Mouse (Mus musculus) adrenal gland, postnatal 4 days (tissue): Measurements from ENCODE around the gene Acin1. TPM values are rescaled to one million over a fixed set of nuclear protein-coding genes. Genes with fewer than 3 reads are reported as not detected.

ENCODE experiments used
- DNase-seq, 2 experiments: peaks; one replicate each; pipeline ENCODE4 v3.0.0; 2021 to 2022; ENCODE audit warnings: low spot score in 2 of 2, mixed read lengths in 2 of 2
- total RNA-seq, 2 experiments: library from RNA; stranded (reverse); gene quantifications; 2 replicates each; pipeline ENCODE4 v1.2.3; 2021

Gene Acin1
- total RNA-seq, 2 experiments from 2014 or later = 252 to 273 TPM

DNA sequence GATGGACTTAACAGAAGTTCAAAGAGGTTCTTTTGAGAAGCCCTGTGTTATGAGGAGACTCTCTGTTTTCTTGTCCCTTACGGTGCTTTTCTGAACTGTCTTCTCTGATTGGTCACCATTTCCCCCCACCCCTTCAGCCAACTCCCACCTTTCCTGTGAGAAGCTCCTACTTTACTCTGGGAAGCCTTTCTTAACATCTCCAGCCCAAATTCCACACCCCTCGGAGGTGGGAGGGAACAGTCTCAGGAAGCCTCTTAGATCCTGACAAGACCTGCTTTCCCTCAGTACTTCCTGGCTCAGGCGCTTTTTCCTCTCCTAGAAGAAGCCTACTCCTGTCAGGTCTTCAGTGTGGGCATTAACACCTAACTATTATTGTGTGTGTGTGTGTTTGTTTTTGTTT is 12.9 kb upstream of the Acin1 start:
- DNase-seq = no peak

DNA sequence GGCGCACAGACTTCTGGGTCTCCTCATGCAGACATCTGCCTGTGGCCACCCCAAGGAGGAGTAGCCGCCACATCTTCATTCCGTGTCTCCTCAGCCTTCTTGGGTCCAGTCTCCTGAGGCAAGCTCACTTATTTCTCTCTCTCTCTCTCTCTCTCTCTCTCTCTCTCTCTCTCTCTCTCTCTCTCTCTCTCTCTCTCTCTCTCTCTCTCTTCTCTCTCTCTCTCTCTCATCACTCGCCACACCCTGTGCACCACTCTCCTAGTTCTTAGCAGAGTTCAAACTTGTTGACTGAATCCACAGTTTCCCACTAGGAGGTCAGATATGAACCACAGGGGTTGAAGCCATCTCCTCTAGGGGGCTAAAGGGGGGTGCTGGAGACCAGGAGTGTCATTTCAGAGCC is 12.0 kb upstream of the Acin1 start, which contains the start of gene Gm29776:
TSS of gene Gm29776 (minus strand) at position 101 of the 400 bp plus-strand sequence.
- DNase-seq = no peak

DNA sequence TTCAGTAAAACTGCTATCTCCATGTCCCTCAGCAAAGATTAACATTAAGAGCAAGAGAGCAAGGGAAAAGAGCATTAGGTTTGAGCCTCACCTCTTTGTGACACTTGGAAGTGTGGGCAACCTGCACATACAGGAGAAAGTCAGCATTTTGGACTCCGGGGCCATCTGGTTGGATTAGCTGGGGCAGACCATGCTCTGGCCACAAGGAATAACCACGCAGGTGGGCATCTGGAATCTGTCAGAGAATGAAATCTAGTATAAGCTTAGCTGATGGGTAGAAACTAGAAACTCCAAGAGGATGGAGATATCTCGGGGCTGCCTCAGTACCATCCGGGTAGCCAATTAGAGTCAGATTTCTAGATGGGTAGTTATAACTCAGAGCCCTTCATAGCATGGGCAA is 10.0 kb upstream of the Acin1 start:
- DNase-seq = no peak

DNA sequence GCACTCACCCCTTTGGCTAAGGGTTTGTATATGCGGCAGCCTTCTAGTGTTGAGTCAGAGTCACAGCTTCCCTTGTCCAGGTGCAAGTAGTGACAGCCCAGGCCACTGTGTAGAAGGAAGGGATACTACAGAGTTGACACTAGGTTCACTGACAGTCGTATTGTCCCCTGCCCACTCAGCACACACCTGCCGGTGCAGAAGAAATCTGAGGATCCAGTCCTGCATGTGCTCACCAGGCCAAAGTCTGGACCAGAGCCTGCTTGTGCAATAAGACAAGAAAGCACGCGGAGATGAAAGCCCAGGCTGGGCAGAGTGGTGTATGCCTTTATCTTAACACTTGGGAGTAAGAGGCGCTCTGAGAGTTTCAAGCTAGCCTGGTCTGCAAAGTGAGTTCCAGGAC is 8.3 kb upstream of the Acin1 start:
- DNase-seq = no peak

DNA sequence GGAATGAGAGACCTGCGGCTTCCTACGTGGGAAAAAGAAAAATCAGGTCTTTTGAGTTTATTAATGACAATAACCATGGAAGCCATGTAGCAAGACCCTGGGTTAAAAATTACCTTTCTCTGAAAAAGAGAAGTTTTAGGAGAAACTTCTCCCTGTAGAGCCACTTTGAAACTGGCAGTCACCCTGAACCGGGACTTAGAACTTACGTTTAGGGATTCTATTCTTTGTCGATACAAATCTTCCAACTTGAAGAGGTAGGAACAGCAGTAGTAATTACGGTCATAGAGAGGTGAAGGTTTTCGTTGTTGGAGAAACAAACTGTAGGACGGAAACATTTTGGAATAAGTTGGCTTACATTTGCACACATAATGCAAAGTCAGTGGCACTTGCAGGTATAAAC is 520 bp upstream of the Acin1 start:
- DNase-seq = no peak

DNA sequence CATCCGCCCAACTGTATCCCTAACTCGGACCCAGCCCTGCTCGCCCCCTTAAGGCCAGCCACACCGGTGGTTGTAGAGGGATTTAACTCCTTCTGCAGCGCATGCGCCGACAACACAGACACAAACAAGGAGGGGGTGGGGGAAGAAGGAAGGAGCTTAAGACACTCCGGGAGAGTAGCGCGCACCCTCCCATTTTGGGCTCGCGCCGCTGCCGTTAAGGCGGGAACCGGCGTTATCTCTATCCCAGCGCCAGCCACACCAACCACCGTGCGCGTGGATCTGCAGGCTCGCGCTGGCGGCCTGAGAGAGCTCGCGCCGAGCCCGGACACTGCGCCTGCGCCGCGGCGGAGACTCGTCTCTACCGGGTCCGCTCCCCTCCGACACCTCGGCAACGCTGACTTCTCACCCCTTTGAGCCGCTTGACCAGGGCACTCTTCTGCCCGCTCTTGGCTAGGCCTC is 639 bp downstream of the Acin1 start, which contains the start of gene 1700123O20Rik:
TSS of gene 1700123O20Rik (plus strand) at position 154 of the 459 bp plus-strand sequence.
- DNase-seq = peak in 1 of 2 experiments; percentile 66

DNA sequence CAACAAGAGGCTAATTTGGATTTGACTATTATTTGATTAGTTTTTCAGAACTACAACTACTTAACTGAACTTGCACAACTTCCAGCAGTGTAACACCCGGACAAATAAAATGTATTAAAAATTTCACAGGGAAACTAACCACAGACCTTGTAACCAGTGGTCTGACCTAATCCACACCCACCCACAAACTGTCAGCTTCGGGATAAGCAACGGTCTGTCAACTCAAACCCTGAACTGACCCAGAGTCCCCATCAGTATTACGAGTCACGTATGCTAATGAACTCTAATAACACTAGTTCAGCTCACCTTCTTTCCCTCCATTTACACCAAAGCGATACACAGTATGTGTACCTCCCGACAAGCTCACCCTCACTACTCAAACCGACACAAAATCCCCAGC is 1.3 kb downstream of the Acin1 start:
- no peak for DNase-seq

DNA sequence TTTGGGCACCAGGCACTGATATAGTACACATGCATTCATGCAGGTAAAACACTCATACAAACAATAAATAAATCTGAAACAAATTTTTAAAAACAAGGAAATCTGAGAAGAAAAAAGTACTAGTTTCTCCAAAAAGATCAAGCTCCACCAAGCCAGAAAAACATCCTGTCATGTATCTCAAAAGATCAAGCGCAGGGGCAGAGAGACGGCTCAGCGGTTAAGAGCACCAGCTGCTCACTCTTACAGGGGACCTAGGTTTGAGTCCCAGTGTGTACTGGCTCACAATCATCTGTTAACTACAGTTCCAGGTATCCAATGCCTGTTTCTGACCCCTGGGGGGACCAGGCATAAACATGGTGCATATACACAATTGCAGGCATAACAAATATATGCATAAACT is 4.3 kb downstream of the Acin1 start:
- DNase-seq = no peak

DNA sequence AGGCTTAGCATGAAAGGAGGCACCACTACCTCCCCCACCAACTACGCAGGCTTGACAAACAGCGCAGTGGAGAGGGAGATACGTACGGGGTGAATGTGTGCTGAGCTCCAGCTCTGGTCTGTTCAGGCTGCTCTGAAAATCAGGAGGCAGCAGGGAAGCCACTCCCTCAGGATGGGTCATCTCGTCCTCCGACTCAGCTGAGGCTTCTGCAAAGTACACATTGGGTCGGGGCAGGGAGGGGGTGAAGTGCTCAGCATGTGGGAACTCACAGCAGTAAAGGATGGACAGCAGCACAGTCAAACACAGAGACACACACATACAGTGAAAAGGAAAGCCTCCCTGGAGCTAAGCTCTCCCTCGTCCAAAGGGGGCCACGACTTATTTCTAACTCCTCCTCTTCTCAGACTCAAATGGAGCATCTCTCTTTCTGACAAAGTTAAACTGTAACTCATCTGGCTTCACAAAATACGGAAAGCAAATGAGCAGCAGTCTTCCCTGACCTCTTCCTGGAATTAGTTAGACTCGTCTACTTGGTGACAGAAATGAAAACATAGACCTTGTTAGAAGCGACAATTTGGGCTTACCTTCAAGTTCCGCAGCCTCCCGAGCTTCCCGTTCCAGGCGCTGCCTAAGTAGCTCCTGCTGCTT is 8.0 kb downstream of the Acin1 start:
- no peak for DNase-seq

DNA sequence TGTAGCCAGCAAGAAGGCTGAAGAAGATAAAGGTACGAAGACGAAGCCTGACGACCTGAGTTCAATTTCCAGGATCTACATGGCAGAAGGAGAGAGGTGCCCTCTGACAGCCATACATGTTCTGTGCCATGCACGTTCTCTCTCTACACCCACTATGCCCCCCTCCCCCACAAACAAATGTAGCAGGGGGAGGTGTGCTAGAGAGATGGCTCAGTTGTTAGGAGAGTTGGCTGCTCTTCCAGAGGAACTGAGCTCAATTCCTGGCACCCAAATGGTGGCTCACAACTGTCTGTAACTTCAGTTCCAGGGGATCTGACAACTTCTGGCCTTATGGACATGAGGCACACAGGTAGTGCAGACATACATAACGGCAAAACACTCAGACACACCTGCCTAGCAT is 10.4 kb downstream of the Acin1 start:
- no peak for DNase-seq

DNA sequence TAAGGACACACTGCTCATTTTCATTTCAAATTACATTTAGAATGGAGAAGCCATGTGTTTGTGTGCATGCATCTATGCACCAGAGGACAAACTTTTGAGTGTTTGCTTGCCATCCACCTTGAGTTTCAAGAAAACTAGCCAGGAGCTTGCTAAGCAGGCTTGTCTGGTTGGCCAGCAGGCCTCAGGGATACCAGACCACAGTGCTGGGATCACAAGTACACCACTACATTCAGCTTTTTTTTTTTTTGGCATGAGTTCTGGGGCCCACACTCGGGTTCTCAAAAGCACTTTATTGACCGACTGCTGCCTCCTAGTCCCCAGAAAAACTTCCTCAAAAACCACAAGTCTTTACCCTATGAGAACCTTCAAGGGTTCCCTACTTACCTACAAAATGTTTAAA is 12.4 kb downstream of the Acin1 start:
- no peak for DNase-seq

DNA sequence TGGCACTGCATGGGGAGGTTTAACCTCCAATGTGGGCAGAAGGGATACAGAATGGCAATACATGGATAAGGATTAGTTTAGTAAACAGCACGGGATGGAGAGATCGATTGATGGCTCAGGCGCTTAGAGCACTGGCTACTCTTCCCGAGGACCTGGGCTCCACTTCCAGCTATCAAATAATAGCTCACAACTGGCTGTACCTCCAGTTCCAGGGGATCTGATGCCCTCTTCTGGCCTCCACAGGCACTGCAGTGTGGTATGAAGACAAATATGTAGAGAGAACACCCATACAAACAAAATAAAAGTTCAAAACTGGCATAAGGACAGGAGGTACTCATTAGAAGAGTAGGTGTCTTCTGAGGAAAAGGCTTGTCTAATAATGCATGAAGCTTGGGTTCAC is 17.4 kb downstream of the Acin1 start:
- DNase-seq = peak in 1 of 2 experiments; percentile 30

DNA sequence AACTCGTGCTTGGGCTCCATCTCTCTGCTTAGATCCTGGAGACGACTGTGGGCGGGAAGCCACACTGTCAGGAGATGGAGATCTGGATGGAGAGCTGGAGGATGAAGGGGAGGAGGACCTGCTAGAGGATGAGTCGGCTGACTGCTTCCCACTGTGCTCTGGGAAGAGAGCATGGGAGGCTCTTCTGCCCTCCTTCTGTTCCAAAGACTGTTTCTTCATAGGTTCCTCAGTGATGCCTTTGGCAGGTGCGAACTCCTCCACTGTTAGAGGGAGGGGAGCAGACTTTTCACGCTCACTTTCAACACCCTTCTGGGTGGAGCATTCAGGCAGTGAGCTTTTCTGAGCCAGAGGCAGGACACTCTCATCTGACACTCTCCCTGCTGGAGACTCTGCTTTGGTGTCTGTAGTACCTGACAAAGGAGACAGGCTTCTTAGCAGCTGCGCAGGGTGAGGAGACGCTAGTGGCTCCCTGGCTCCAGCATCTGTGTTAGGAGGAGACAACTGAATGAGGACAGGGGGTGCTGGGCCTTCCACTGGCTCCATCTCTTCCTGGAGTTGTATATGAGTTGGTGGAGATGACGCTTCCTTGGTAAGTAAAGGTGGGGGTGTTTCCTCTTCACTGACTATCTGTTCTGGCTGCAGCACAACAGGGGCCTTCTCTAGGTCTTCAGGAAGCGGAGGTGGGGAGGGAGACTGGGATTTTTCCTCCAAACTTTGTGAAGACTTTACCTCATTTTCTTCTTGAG is 22.1 kb downstream of the Acin1 start:
- no peak for DNase-seq

DNA sequence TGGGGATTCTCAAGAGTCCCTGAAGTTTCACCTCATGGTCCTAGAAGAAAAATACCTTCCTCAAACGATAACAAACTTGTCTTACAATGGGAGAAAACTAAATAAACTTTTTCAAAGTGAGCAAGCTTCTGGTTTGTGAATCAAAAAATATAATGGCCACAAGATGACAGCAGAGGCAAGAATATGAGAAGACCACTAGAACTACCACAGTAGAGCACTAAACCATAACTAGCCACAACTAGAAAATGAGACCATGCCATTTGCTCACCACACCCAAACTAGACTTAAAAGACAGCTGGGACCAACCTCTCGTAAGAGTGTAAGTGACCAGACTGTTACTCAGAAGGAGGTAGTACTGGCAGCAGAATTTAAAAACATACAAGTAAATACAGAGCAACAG is 26.7 kb downstream of the Acin1 start:
- DNase-seq = no peak

DNA sequence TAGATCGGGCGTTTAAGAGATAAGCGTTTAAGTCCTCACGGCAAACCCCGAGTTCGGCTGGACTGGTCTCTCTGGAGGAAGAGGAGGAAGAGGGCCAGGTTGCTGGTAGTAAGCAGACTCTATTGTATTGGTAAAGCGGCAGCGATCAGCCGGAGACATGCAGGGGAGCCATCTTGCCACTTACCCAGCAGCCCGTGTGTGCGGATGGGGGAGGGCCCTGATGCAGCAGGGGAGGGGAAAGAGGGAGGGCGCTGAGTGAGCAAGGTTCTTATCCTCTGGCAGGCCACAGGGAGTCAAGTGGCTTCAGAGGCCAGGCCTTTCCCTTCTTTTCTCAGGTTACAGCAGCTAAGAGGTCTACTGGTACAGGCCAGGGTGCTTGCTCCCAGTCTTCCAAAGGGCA is 33.2 kb downstream of the Acin1 start:
- DNase-seq = peak; percentile 45 to 79

DNA sequence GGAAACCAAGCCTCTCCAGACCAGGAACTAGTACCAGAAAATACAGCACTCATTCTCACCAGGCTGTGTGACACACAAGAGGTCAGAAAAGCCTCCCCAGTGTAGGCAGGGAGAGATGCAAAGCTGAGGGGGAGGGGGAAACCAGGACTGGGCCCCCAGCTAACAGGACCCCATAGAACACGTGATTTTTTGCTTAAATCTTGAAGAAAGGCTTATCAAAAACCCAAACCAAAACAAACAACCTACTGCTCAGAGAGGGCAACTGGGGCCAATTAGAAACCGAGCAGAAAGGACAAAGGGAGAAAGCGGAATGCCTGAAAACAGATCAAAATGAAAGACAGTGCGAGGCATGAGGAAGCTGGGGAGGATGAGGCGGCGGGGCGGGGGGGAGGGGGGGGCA is 33.9 kb downstream of the Acin1 start:
- DNase-seq = no peak

DNA sequence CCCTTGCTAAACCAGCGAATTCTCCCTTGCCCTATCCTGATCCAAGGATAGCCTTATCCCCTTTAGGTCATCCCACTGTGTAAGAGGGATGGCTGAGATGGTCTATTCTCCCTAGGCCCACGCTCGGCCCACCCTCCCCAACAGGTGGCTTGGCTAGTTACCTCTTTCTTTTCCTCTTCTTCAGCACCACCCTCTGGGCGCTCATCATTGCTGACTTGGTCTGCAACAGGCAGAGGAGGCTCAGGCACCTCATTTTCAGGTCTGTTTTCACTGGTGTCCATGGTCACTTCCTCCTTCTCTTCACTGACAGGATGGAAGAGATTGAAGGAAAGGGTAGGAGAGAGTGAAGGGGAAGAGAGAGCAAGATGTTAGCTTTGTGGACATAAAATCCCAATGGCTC is 35.2 kb downstream of the Acin1 start:
- no peak for DNase-seq

DNA sequence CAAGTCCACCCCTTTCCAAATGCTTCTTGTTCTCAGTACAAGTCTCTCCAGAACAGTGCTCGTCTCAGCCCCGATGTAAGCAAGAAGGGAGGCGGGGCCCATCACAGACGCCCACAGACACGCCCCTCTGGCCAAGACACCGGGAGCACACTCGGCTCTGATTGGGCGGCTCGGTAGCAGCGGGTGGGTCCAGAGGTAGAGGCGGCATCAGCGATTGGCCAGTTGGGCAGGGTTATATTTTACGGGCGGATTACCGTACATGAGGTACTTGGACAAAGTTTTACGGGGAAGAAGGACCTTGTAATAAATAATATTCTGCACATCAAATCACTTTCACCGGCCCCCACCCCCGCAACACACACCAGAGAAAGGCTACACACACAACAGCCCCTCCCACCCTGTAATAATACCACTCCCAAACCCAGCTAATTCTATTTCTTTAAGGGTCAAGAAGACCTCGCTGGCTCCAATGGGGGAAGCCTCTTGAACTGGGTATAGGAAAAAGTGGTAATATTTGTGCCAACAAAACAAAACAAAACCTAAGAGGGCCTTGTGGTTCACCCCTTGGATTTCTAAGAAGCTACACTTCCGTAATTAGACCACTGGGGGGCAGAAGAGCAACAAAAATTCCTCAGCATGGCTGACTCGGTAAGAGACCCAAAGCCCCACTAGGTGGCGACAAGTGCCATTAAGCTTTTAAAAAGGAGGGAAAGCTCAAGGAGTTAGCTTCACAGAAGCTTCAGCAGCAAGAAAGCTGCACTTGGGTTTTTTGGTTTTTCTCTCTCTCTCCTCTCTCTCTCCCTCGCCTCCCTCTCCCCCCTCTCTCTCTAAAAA is 35.9 kb downstream of the Acin1 start:
- peak in 1 of 2 experiments; percentile 73 for DNase-seq

DNA sequence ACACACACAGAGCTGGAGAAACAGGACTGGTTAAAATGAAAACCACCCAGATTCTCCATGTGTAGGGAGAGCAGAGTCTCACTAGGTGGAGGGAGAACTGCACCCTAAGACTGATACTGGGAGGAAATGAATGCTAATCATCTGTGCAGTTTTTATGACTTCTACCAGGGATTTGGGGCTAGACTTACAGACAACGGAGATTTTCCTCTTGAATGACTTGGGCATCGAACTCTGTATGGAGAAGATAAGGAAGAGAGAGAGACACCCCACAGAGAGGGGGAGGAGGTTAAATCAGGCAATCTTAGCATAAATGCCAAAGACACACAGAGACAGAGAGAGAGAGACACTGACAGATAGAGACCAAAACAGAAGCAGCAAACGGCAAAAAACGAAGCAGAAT is 38.8 kb downstream of the Acin1 start:
- DNase-seq = no peak

DNA sequence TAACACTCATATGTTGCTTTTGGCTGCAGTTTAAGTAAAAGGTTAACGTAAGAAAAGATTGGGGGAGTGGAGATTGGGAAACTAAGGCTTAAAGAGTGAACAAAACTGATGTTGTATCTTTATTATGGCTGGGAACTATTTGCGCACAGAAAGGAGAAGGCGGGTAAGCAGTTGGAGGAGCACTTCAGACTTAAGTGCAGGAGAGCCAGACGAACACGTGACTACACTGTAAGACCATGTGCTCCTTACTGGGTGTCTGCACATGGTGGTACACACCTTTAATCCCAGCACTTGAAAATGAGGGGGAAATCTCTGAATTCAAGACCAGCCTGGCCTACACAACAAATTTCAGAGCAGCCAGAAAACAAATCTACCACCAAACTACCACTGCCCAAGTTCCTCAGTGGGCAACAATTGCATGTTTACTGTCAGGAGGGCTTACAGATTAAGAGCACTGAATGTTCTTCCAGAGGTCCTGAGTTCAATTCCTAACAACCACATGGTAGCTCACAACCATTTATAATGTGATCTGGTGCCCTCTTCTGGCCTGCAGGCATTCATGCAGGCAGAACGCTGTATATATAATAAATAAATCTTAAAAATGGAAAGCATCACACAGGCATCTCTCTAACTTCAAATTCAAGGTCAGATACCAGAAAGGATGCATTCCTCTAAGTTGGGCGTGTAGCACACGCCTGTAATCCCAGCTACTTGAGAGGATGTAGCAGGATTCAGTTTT is 39.7 kb downstream of the Acin1 start:
- no peak for DNase-seq

DNA sequence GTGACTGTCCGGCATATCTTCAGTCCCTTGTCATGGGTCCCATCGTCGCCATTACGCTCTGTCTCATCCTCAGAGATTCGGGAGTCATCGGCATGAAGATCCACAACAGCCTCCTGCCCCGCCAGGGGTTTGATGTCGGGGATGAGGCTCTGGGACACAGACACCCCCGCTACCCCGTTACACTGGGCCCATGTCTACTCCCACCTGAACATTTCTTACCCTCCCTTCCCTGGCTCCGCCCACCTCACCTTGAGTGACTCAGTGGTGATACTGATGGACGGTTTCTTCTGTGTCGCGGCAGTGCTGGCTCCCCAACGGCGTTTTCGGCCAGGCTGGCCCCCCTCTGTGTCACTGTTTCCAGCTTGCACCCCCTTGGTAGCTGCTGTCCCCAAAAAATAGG is 40.3 kb downstream of the Acin1 start:
- DNase-seq = no peak
